Mouse (Mus musculus) liver, embryonic 13.5 days (tissue): ENCODE measurements around the gene Slc3a1. TPM values are rescaled to one million over a fixed set of nuclear protein-coding genes. Genes with fewer than 3 reads are reported as not detected.

ENCODE experiments used
- polyA plus RNA-seq: library from polyadenylated mRNA; unstranded; fragments of >200 nt; fragmentation: Nextera tagmentation; extraction: Ambion mirVana; gene quantifications from 2 replicates; pipeline ENCODE4 v1.2.1, GENCODE M21; 2015

Slc3a1 gene
- polyA plus RNA-seq, 1 experiment from 2014 or later, result 0.18 TPM

Other genes starting within 250 kb of the Slc3a1 start
- gene Lrpprc, start 237.6 kb upstream of the Slc3a1 start, polyA plus RNA-seq, result 42.1 and 52.3 TPM in 2 replicates
- gene Ppm1b, start 71.6 kb upstream of the Slc3a1 start, polyA plus RNA-seq, result 47.2 and 55.0 TPM in 2 replicates
- 8.2 and 10.1 TPM in 2 replicates for gene Prepl, start 61.9 kb downstream of the Slc3a1 start, polyA plus RNA-seq
- gene Camkmt, start 62.2 kb downstream of the Slc3a1 start, polyA plus RNA-seq, result 3.9 and 5.0 TPM in 2 replicates